Mouse (Mus musculus): ENCODE data around the gene Zfp874a. TPM values are rescaled to one million over a fixed set of nuclear protein-coding genes. Genes with fewer than 3 reads are reported as not detected.

The Zfp874a gene
- polyA plus RNA-seq (2012; rRNA removed): 0.08 and 0.09 TPM in 2 replicates

GRCm38 (mm10) chr13:67451172-67452020 lies at the start of gene Zfp874a:
Zfp874a (minus strand) TSS chr13:67451624.

GRCm38 (mm10) chr13:67500084-67500719 lies 48.8 kb upstream of the Zfp874a start, which contains the start of gene Zfp58:
Zfp58 (minus strand) TSS chr13:67500555.

GRCm38 (mm10) chr13:67483625-67484423 lies 32.4 kb upstream of the Zfp874a start, which contains the start of gene Zfp874b:
Zfp874b (minus strand) TSS chr13:67484258.

GRCm38 (mm10) chr13:67421207-67421857 lies 30.1 kb downstream of the Zfp874a start, which contains the start of gene Zfp459:
Zfp459 (minus strand) TSS chr13:67421418.

GRCm38 (mm10) chr13:67399183-67399903 lies 52.1 kb downstream of the Zfp874a start, which contains the start of gene Zfp429:
Zfp429 (minus strand) TSS chr13:67399819.

GRCm38 (mm10) chr13:67375050-67375911 lies 76.1 kb downstream of the Zfp874a start, which contains the start of the genes Gm28041 and Zfp456:
Gm28041 (minus strand) TSS chr13:67375733.
Zfp456 (minus strand) TSS chr13:67375810.

Other genes with a start within 250 kb of the Zfp874a start
- 0.04 and 0.17 TPM in 2 replicates for gene Zfp458, start 173.2 kb downstream of the Zfp874a start, polyA plus RNA-seq (2012; rRNA removed)
- gene Zfp457, start 145.1 kb downstream of the Zfp874a start, polyA plus RNA-seq (2012; rRNA removed): 0.13 and 0.19 TPM in 2 replicates
- gene Zfp595, start 119.1 kb downstream of the Zfp874a start, polyA plus RNA-seq (2012; rRNA removed): 0.09 TPM in 2 replicates
- gene Gm28044, start 91.1 kb downstream of the Zfp874a start, polyA plus RNA-seq (2012; rRNA removed): not detected in 2 replicates
- 0.02 and 0.03 TPM in 2 replicates for gene Zfp953, start 91.0 kb downstream of the Zfp874a start, polyA plus RNA-seq (2012; rRNA removed)
- gene Gm28041, start 75.9 kb downstream of the Zfp874a start, polyA plus RNA-seq (2012; rRNA removed): not detected in 2 replicates
- gene Zfp456, start 75.8 kb downstream of the Zfp874a start, polyA plus RNA-seq (2012; rRNA removed): 0.02 TPM in 1 of 2 replicates, not detected in the other
- gene Zfp429, start 51.8 kb downstream of the Zfp874a start, polyA plus RNA-seq (2012; rRNA removed): 0.43 and 0.54 TPM in 2 replicates
- gene Zfp459, start 30.2 kb downstream of the Zfp874a start, polyA plus RNA-seq (2012; rRNA removed): 0.03 and 0.14 TPM in 2 replicates
- gene Zfp874b, start 32.6 kb upstream of the Zfp874a start, polyA plus RNA-seq (2012; rRNA removed): 0.05 and 0.37 TPM in 2 replicates
- 0.06 and 0.09 TPM in 2 replicates for gene Zfp58, start 48.9 kb upstream of the Zfp874a start, polyA plus RNA-seq (2012; rRNA removed)
- gene Gm26965, start 74.5 kb upstream of the Zfp874a start, polyA plus RNA-seq (2012; rRNA removed): not detected in 2 replicates
- gene Zfp87, start 74.6 kb upstream of the Zfp874a start, polyA plus RNA-seq (2012; rRNA removed): 3.0 and 3.3 TPM in 2 replicates
- gene Zfp748, start 102.2 kb upstream of the Zfp874a start, polyA plus RNA-seq (2012; rRNA removed): 0.05 and 0.66 TPM in 2 replicates
- 0.01 TPM in 2 replicates for gene Zfp729b, start 158.1 kb upstream of the Zfp874a start, polyA plus RNA-seq (2012; rRNA removed)
- gene Gm49345, start 186.1 kb upstream of the Zfp874a start, polyA plus RNA-seq (2012; rRNA removed): not detected in 2 replicates
- 0.03 and 0.08 TPM in 2 replicates for gene Zfp729a, start 186.2 kb upstream of the Zfp874a start, polyA plus RNA-seq (2012; rRNA removed)
- 0.65 and 0.85 TPM in 2 replicates for gene Zfp738, start 235.4 kb upstream of the Zfp874a start, polyA plus RNA-seq (2012; rRNA removed)